ENCODE assay signal across 8 mouse cellular contexts in genomic region chr9:108264191-108264921, GRCm38 (mm10). TPM values are rescaled to one million over a fixed set of nuclear protein-coding genes. Genes with fewer than 3 reads are reported as not detected.
A peak's percentile ranks its signal among the peaks of the same experiment; 100 is the strongest.
DNase-seq lines count a peak whose midpoint lies in the region; ATAC-seq and TF ChIP-seq lines count a peak whose summit lies in the region.

No protein-coding gene starts in this region.

- ATAC-seq in cerebellum, adult (ENCODE audit: insufficient number of reproducible peaks, low FRiP score, low TSS enrichment): no peak
- ATAC-seq in forebrain, embryonic 14.5 days: no peak
- ATAC-seq in hindbrain, embryonic 13.5 days (ENCODE audit: low FRiP score): no peak
- ATAC-seq in midbrain, embryonic 15.5 days (replicated peaks): no peak; the same call in 1 of the 2 replicates

- peaks cover 26% of the 10 kb centered on the region for H3K79me2 ChIP-seq in liver, adult 2 months (ENCODE audit: control insufficient read depth, insufficient read depth, low read length)

- no peak for TF ChIP-seq POLR2A in liver, adult 2 months (IDR thresholded peaks at IDR 0.05; ENCODE audit: extremely low read depth, insufficient read depth, low read length)

- peak overlapping the region; percentile 82 for H3K4me2 ChIP-seq in forebrain, embryonic 14.5 days (ENCODE audit: low read length)
- H3K4me2 ChIP-seq in hindbrain, embryonic 13.5 days: peak overlapping the region; percentile 79
- peak overlapping the region; percentile 66 for H3K4me2 ChIP-seq in midbrain, embryonic 15.5 days

- no peaks in the 10 kb centered on the region for H3K9me3 ChIP-seq in forebrain, embryonic 14.5 days (replicated peaks; ENCODE audit: control insufficient read depth, low read length)
- H3K9me3 ChIP-seq in hindbrain, embryonic 13.5 days: no peaks in the 10 kb centered on the region
- H3K9me3 ChIP-seq in midbrain, embryonic 15.5 days: no peaks in the 10 kb centered on the region

- H3K36me3 ChIP-seq in forebrain, embryonic 14.5 days (ENCODE audit: control insufficient read depth, insufficient read depth, low read length): 0 out of 2 replicates have a peak, but pooled peaks cover 3% of the 10 kb centered on the region
- H3K36me3 ChIP-seq in hindbrain, embryonic 13.5 days: no peaks in the 10 kb centered on the region
- no peaks in the 10 kb centered on the region for H3K36me3 ChIP-seq in liver, adult 2 months (ENCODE audit: control insufficient read depth, insufficient read depth, low read length)
- no peaks in the 10 kb centered on the region for H3K36me3 ChIP-seq in midbrain, embryonic 15.5 days (replicated peaks)

- no peaks in the 10 kb centered on the region for H3K27me3 ChIP-seq in forebrain, embryonic 14.5 days (replicated peaks; ENCODE audit: control insufficient read depth, insufficient read depth, low read length)
- H3K27me3 ChIP-seq in hindbrain, embryonic 13.5 days: no peaks in the 10 kb centered on the region
- H3K27me3 ChIP-seq in liver, adult 2 months (ENCODE audit: control insufficient read depth, insufficient read depth, low read length): no peaks in the 10 kb centered on the region
- H3K27me3 ChIP-seq in midbrain, embryonic 15.5 days (replicated peaks): no peaks in the 10 kb centered on the region

- peak overlapping the region; percentile 90 for H3K27ac ChIP-seq in forebrain, embryonic 14.5 days (ENCODE audit: low read depth, low read length)
- H3K27ac ChIP-seq in hindbrain, embryonic 13.5 days: peak overlapping the region; percentile 81
- H3K27ac ChIP-seq in liver, adult 2 months (replicated peaks; ENCODE audit: insufficient read depth, low read depth, low read length): peak overlapping the region; percentile 94
- peak overlapping the region; percentile 93 for H3K27ac ChIP-seq in midbrain, embryonic 15.5 days

- peaks cover 19% of the 10 kb centered on the region for H3K4me1 ChIP-seq in forebrain, embryonic 14.5 days (ENCODE audit: control insufficient read depth, insufficient read depth, low read length)
- peaks cover 32% of the 10 kb centered on the region for H3K4me1 ChIP-seq in hindbrain, embryonic 13.5 days (replicated peaks)
- peaks cover 14% of the 10 kb centered on the region for H3K4me1 ChIP-seq in liver, adult 2 months (ENCODE audit: control insufficient read depth, insufficient read depth, low read length)
- peaks cover 27% of the 10 kb centered on the region for H3K4me1 ChIP-seq in midbrain, embryonic 15.5 days

- WGBS in forebrain, embryonic 14.5 days: 16% methylated on average over 10 of the region's 10 CpGs
- WGBS in hindbrain, embryonic 13.5 days: 16% methylated on average over 10 of the region's 10 CpGs
- 4% methylated on average over 10 of the region's 10 CpGs for WGBS in liver, adult 2 months
- 15% methylated on average over 10 of the region's 10 CpGs for WGBS in midbrain, embryonic 15.5 days

- no peak for TF ChIP-seq CTCF in liver, adult 2 months (IDR thresholded peaks at IDR 0.05; ENCODE audit: low read depth, low read length)

- peak; percentile 39 for DNase-seq in cerebellum, adult 11 months
- peak; percentile 55 for DNase-seq in adipocyte (ENCODE audit: low spot score)
- no peak for DNase-seq in forebrain, embryonic 14.5 days (ENCODE audit: low spot score)
- DNase-seq in liver, adult 2 months (ENCODE audit: extremely low read depth, low read depth, low spot score): peak; percentile 61
- DNase-seq in c-Kit-positive CD71-positive TER-119-positive erythroid progenitor cells, embryonic 14.5 days (ENCODE audit: low spot score): no peak

- peak overlapping the region; percentile 54 for H3K9ac ChIP-seq in forebrain, embryonic 14.5 days (ENCODE audit: low read length)
- peak overlapping the region; percentile 60 for H3K9ac ChIP-seq in hindbrain, embryonic 13.5 days
- H3K9ac ChIP-seq in liver, adult 2 months (ENCODE audit: low read depth, low read length): peak overlapping the region; percentile 72
- peak overlapping the region; percentile 30; the same call in 1 of the 2 replicates for H3K9ac ChIP-seq in midbrain, embryonic 15.5 days

- H3K4me3 ChIP-seq in forebrain, embryonic 14.5 days (ENCODE audit: low read depth, low read length): peak overlapping the region; percentile 96
- H3K4me3 ChIP-seq in hindbrain, embryonic 13.5 days: peak overlapping the region; percentile 95
- peak overlapping the region; percentile 73 for H3K4me3 ChIP-seq in liver, adult 2 months (ENCODE audit: insufficient read depth, low read depth, low read length)
- H3K4me3 ChIP-seq in midbrain, embryonic 15.5 days: peak overlapping the region; percentile 94

RNA-seq across cellular contexts. Expression of gene Dag1, which starts 0.6 kb away (rescaled TPM):
- polyA plus RNA-seq in forebrain, embryonic 14.5 days (2014; fragmentation: Nextera tagmentation; extraction: Ambion mirVana): 42.0 and 49.6 TPM in 2 replicates
- 55.5 and 60.4 TPM in 2 replicates for polyA plus RNA-seq in hindbrain, embryonic 13.5 days (2015; fragmentation: Nextera tagmentation; extraction: Ambion mirVana)
- total RNA-seq in liver, adult 2 months (2014; rRNA removed): 20.7 and 28.8 TPM in 2 replicates
- 24.9 and 29.9 TPM in 2 replicates for polyA plus RNA-seq in liver, adult 2 months (2012; rRNA removed)
- 69.3 and 75.5 TPM in 2 replicates for polyA plus RNA-seq in midbrain, embryonic 15.5 days (2015; fragmentation: Nextera tagmentation; extraction: Ambion mirVana)

RNA-seq across cellular contexts. Expression of gene Nicn1, which starts 25.9 kb away (rescaled TPM):
- 113 and 126 TPM in 2 replicates for polyA plus RNA-seq in forebrain, embryonic 14.5 days (2014; fragmentation: Nextera tagmentation; extraction: Ambion mirVana)
- 135 and 143 TPM in 2 replicates for polyA plus RNA-seq in hindbrain, embryonic 13.5 days (2015; fragmentation: Nextera tagmentation; extraction: Ambion mirVana)
- 5.8 and 9.0 TPM in 2 replicates for total RNA-seq in liver, adult 2 months (2014; rRNA removed)
- polyA plus RNA-seq in liver, adult 2 months (2012; rRNA removed): 15.9 and 21.2 TPM in 2 replicates
- 129 and 149 TPM in 2 replicates for polyA plus RNA-seq in midbrain, embryonic 15.5 days (2015; fragmentation: Nextera tagmentation; extraction: Ambion mirVana)

RNA-seq across cellular contexts. Expression of gene Amt, which starts 32.3 kb away (rescaled TPM):
- polyA plus RNA-seq in forebrain, embryonic 14.5 days (2014; fragmentation: Nextera tagmentation; extraction: Ambion mirVana): 13.2 and 13.4 TPM in 2 replicates
- polyA plus RNA-seq in hindbrain, embryonic 13.5 days (2015; fragmentation: Nextera tagmentation; extraction: Ambion mirVana): 32.1 and 33.3 TPM in 2 replicates
- total RNA-seq in liver, adult 2 months (2014; rRNA removed): 65.5 and 66.6 TPM in 2 replicates
- polyA plus RNA-seq in liver, adult 2 months (2012; rRNA removed): 45.8 and 54.5 TPM in 2 replicates
- 28.9 and 32.1 TPM in 2 replicates for polyA plus RNA-seq in midbrain, embryonic 15.5 days (2015; fragmentation: Nextera tagmentation; extraction: Ambion mirVana)

RNA-seq across cellular contexts. Expression of gene Rhoa, which starts 41.6 kb away (rescaled TPM):
- 276 and 307 TPM in 2 replicates for polyA plus RNA-seq in forebrain, embryonic 14.5 days (2014; fragmentation: Nextera tagmentation; extraction: Ambion mirVana)
- 279 and 287 TPM in 2 replicates for polyA plus RNA-seq in hindbrain, embryonic 13.5 days (2015; fragmentation: Nextera tagmentation; extraction: Ambion mirVana)
- total RNA-seq in liver, adult 2 months (2014; rRNA removed): 123 TPM in 2 replicates
- 64.7 and 82.8 TPM in 2 replicates for polyA plus RNA-seq in liver, adult 2 months (2012; rRNA removed)
- polyA plus RNA-seq in midbrain, embryonic 15.5 days (2015; fragmentation: Nextera tagmentation; extraction: Ambion mirVana): 251 and 257 TPM in 2 replicates

RNA-seq across cellular contexts. Expression of gene Tcta, which starts 41.6 kb away (rescaled TPM):
- polyA plus RNA-seq in forebrain, embryonic 14.5 days (2014; fragmentation: Nextera tagmentation; extraction: Ambion mirVana): 38.9 and 50.8 TPM in 2 replicates
- 55.0 and 63.3 TPM in 2 replicates for polyA plus RNA-seq in hindbrain, embryonic 13.5 days (2015; fragmentation: Nextera tagmentation; extraction: Ambion mirVana)
- 17.7 and 17.9 TPM in 2 replicates for total RNA-seq in liver, adult 2 months (2014; rRNA removed)
- 35.2 and 41.2 TPM in 2 replicates for polyA plus RNA-seq in liver, adult 2 months (2012; rRNA removed)
- 51.4 and 54.9 TPM in 2 replicates for polyA plus RNA-seq in midbrain, embryonic 15.5 days (2015; fragmentation: Nextera tagmentation; extraction: Ambion mirVana)

Comparison
In these comparisons a context has a peak if more than half of its experiments do, and no peak if none do; other contexts are left out.
1. DNase-seq: peak in cerebellum, adult 11 months (single experiment), adipocyte (single experiment) and liver, adult 2 months (single experiment); none in forebrain, embryonic 14.5 days (single experiment) and c-Kit-positive CD71-positive TER-119-positive erythroid progenitor cells, embryonic 14.5 days (single experiment).
2. Peak in every context shown above with its lines, with median percentiles within 50 percentile points of each other: H3K27ac ChIP-seq, H3K4me2 ChIP-seq, H3K4me3 ChIP-seq and H3K9ac ChIP-seq.